Mouse (Mus musculus) ovary, postnatal 14 days (tissue): ENCODE measurements around the gene Krit1.
"Not testable (repeated sequence)": the region's sequence is repeated elsewhere in the genome, so short reads cannot be mapped to it uniquely, and the experiment has no call there.

Experiments used
- DNase-seq: peaks from one replicate; pipeline ENCODE4 v3.0.0; 2022; ENCODE audit warnings: low spot score

The Krit1 gene

GRCm38 (mm10) chr5:3802433-3803291 lies at the start of gene Krit1, which contains the start of gene Ankib1:
Gene Krit1, plus strand, starts transcription at chr5:3803184.
Gene Ankib1, minus strand, starts transcription at chr5:3802925.
- DNase-seq = peak; percentile 81

- no peak for DNase-seq
These were observed 31.5 kb upstream of the Krit1 start for GRCm38 (mm10) chr5:3771512-3771911.

GRCm38 (mm10) chr5:3772017-3772416 lies 31.0 kb upstream of the Krit1 start:
- no peak for DNase-seq

- DNase-seq = no peak
These were observed 20.3 kb upstream of the Krit1 start for GRCm38 (mm10) chr5:3782670-3783069.

GRCm38 (mm10) chr5:3783947-3784681 lies 18.9 kb upstream of the Krit1 start:
- no peak for DNase-seq

- no peak for DNase-seq
These were observed 18.1 kb upstream of the Krit1 start for GRCm38 (mm10) chr5:3784751-3785496.

- no peak for DNase-seq
These were observed 15.4 kb upstream of the Krit1 start for GRCm38 (mm10) chr5:3787548-3787947.

GRCm38 (mm10) chr5:3791048-3791447 lies 11.9 kb upstream of the Krit1 start:
- no peak for DNase-seq

- DNase-seq = not testable (repeated sequence)
These were observed 5.9 kb upstream of the Krit1 start for GRCm38 (mm10) chr5:3797101-3797500.

GRCm38 (mm10) chr5:3798656-3799055 lies 4.3 kb upstream of the Krit1 start:
- DNase-seq = not testable (repeated sequence)

- DNase-seq = no peak
These were observed 2.9 kb upstream of the Krit1 start for GRCm38 (mm10) chr5:3800041-3800440.

- DNase-seq = no peak
These were observed 2.1 kb upstream of the Krit1 start for GRCm38 (mm10) chr5:3800881-3801280.

GRCm38 (mm10) chr5:3801672-3802432 lies 1.1 kb upstream of the Krit1 start:
- no peak for DNase-seq

- DNase-seq = no peak
These were observed 545 bp downstream of the Krit1 start for GRCm38 (mm10) chr5:3803292-3804165.

GRCm38 (mm10) chr5:3808472-3808871 lies 5.5 kb downstream of the Krit1 start:
- DNase-seq = no peak

- DNase-seq = no peak
These were observed 31.1 kb downstream of the Krit1 start for GRCm38 (mm10) chr5:3834107-3834506.

- DNase-seq = peak; percentile 3
These were observed 42.0 kb downstream of the Krit1 start, which contains the start of gene Lrrd1 for GRCm38 (mm10) chr5:3845026-3845425. Gene Lrrd1, plus strand, starts transcription at chr5:3845173.

- no peak for DNase-seq
These were observed 67.2 kb downstream of the Krit1 start for GRCm38 (mm10) chr5:3870161-3870560.

- no peak for DNase-seq
These were observed 69.4 kb downstream of the Krit1 start for GRCm38 (mm10) chr5:3872348-3872747.

- no peak for DNase-seq
These were observed 70.5 kb downstream of the Krit1 start for GRCm38 (mm10) chr5:3873485-3873884.

- not testable (repeated sequence) for DNase-seq
These were observed 83.9 kb downstream of the Krit1 start for GRCm38 (mm10) chr5:3886862-3887261.
